Mouse (Mus musculus) stomach, postnatal 0 days (tissue): ENCODE results near the gene Ednra.

Experiments
- CTCF ChIP-seq: IDR thresholded peaks from 2 replicates; pipeline ENCODE4 v1.5.1; 2016; ENCODE audit warnings: antibody characterized with exemption, low read depth, mild to moderate bottlenecking, moderate library complexity
- EP300 ChIP-seq: optimal IDR thresholded peaks from 2 replicates; pipeline ENCODE3; 2016; ENCODE audit warnings: antibody characterized with exemption

DNA sequence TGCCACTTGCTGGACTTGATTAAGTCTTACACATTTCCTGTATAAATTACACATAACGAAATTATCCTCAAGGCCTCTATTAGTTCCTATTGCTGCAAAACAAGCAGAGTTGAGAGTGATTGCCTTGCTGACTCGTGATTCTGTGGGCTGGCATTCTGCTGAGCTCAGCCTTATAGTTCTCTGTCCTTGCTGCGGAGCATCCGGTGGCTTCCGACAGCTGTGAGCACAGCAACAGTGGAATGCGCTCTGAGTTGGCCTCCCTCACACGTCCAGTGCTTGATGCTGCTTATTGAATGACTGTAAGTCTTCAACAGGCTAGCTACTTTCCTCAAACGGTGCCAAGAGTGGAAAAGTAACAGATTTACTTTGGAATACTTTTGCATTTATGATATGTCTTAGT, 40.0 kb upstream of the Ednra start:
- TF ChIP-seq CTCF (no peak), EP300 (no peak)
